Mouse (Mus musculus) liver, postnatal 0 days (tissue): ENCODE measurements at regions not wholly inside any gene's neighbourhood (a gene's known extent, or its start where the extent isn't known, plus 50 kb on each side); places are given as distances from the start of the nearest gene placed in this dataset.

ENCODE experiments used
- CTCF ChIP-seq: sonication (generic); IDR thresholded peaks from 2 replicates; pipeline ENCODE4 v1.5.1; 2016; ENCODE audit warnings: antibody characterized with exemption, low read depth
- EP300 ChIP-seq: IDR thresholded peaks from 2 replicates; pipeline ENCODE4 v1.6.1; 2016; ENCODE audit warnings: antibody characterized with exemption, low read depth, mild to moderate bottlenecking

DNA sequence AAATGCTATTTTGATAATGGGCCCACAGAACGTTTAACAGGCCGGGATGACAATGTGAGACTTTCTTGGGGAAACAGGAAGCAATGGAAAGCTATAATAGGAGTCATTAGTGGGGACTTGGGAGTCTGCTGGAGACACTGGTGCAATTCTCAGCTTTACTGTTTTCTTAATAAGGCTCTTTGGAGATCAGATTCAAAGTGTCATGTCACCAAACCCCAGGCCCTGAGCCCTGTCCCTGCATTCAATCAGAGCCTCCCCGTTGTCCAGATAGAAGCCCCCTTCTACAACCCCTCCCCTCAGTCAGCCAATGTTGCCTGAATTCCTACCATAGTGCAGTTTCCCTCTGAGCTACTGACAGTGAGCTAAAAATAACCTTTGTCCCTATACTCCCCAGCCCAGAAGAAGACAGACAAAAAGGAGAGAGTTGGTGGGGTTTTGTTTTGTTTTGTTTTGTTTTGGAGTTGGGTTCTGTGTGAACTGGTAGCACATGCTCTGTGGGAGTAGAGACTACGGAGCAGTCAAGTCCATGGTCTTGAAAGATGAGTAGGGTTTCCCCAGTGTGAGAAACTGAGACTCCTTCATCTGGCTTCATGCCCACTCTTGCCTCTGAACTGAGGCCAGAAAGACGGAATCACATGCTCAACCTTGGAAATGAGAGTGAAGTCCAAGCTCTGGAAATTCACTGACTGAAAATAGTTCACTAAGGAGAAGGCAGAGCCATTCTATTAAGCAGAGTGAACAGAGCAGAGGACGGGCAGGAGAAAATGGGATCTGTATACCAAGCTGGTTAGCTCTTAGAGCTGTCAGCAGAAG, 267.3 kb downstream of the Gm826 start:
- no peak for TF ChIP-seq CTCF
- no peak for TF ChIP-seq EP300
